Mouse (Mus musculus) lung, adult 2 months (tissue): ENCODE data around the gene Taf5. TPM values are rescaled to one million over a fixed set of nuclear protein-coding genes. Genes with fewer than 3 reads are reported as not detected.

Source experiments
- DNase-seq: peaks from one replicate; pipeline ENCODE4 v3.0.0; 2022
- H3K4me1 ChIP-seq: fragments of 200-500 bp; 2 replicates; pipeline ENCODE4 v1.6.1; 2011; ENCODE audit warnings: low read length; ENCODE audit not compliant: control insufficient read depth, insufficient read depth
- H3K4me3 ChIP-seq: fragments of 200-500 bp; replicated peaks from 2 replicates; pipeline ENCODE3; 2011; ENCODE audit warnings: low read depth, mild to moderate bottlenecking, control low read depth, low read length; ENCODE audit errors: extremely low read depth
- CTCF ChIP-seq: fragments of 200-500 bp; IDR thresholded peaks from 2 replicates; pipeline ENCODE4 v1.5.1; 2011; ENCODE audit warnings: mild to moderate bottlenecking, low read length, control low read depth; ENCODE audit not compliant: insufficient read depth
- POLR2A ChIP-seq: fragments of 200-500 bp; IDR thresholded peaks from 2 replicates; pipeline ENCODE4 v1.6.1; 2011; ENCODE audit warnings: low read depth, mild to moderate bottlenecking, control low read depth, low read length, borderline replicate concordance; ENCODE audit errors: extremely low read depth
- WGBS: fragments of 180-500 bp; shearing (Covaris S2); methylation state at CpG from one replicate; pipeline ENCODE4 v1.1.7; 2018; 5-methylcytosine and 5-hydroxymethylcytosine counted together
- polyA plus RNA-seq: library from polyadenylated mRNA; depleted of rRNA; stranded (reverse); fragments of >200 nt; gene quantifications from 2 replicates; pipeline ENCODE4 v1.2.3, GENCODE M21; 2012

Taf5 gene
- polyA plus RNA-seq, 1 experiment: 2.3 TPM

DNA sequence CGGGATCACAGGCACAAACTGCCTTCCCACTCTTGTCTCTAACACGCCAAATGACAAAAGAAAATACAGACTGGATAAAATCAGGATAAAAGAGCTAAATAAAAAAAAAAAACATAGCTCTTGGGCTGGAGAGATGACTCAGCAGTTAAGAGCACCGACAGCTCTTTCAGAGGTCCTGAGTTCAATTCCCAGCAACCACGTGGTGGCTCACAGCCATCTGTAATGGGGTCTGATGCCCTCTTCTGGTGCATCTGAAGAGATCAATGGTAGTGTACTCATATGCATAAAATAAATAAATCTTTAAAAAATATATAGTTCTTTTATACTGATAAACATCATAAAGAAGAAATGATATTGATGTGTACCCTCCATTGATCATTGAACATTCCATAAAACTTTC is 14.6 kb upstream of the Taf5 start:
- WGBS: 77% methylated on average over 4 of the region's 4 CpGs
- no peak for DNase-seq
- TF ChIP-seq CTCF (no peak), POLR2A (no peak)
- Histone ChIP-seq H3K4me3 (no peak overlapping the region), H3K4me1 (peaks cover 3% of the 10 kb centered on the region; the same call in 1 of the 2 replicates)

DNA sequence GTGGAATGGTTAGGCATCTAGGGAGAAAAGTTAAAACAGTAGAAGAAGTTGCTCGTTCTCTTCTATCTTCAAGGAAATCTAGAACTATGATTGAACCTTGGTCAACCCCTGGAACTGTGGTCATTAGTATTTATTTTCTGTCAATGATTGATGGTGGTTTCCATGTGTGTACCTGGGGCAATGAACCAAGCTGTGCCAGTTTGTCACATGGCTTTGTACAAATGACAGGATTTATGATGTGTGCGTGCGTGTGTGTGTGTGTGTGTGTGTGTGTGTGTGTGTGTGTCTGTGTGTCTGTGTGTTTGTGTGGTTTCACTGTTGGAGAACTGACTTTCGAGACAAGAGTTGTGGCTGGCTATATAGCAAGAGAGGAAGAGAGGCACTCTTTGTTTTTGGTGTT is 14.1 kb upstream of the Taf5 start:
- H3K4me3 ChIP-seq: no peak overlapping the region
- TF ChIP-seq CTCF: no peak
- TF ChIP-seq POLR2A: no peak
- H3K4me1 ChIP-seq: peaks cover 3% of the 10 kb centered on the region; the same call in 1 of the 2 replicates
- 76% methylated on average over 4 of the region's 4 CpGs for WGBS
- no peak for DNase-seq

DNA sequence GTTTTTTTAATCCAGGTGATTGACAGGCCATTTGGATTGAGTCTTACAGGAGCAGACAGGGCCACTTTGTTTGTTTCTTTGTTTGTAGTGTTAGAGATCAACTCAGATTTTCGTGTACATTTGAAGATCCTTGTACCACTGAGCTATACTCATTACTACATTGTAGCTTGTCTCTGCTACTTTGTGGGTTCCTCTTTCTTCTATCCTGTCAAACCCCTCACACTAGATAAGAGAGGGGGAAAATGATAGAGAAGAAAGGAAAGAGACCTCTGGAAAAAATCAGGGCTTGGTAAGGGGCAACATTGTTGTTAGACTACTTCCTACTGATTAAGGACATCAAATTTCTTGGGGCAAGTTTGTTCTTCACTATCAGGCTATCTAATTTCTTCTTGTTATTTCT is 9.9 kb upstream of the Taf5 start:
- whole genome bisulfite sequencing: 57% methylated on average over 1 of the region's 1 CpGs
- Histone ChIP-seq H3K4me3 (no peak overlapping the region), H3K4me1 (no peaks in the 10 kb centered on the region)
- no peak for TF ChIP-seq POLR2A
- no peak for TF ChIP-seq CTCF
- no peak for DNase-seq

GRCm38 (mm10) chr19:47065860-47066259 is 1.7 kb upstream of the Taf5 start:
- no peak overlapping the region for H3K4me3 ChIP-seq
- TF ChIP-seq CTCF (no peak), POLR2A (no peak)
- H3K4me1 ChIP-seq: no peaks in the 10 kb centered on the region
- 92% methylated on average over 3 of the region's 3 CpGs for WGBS
- DNase-seq: no peak

DNA sequence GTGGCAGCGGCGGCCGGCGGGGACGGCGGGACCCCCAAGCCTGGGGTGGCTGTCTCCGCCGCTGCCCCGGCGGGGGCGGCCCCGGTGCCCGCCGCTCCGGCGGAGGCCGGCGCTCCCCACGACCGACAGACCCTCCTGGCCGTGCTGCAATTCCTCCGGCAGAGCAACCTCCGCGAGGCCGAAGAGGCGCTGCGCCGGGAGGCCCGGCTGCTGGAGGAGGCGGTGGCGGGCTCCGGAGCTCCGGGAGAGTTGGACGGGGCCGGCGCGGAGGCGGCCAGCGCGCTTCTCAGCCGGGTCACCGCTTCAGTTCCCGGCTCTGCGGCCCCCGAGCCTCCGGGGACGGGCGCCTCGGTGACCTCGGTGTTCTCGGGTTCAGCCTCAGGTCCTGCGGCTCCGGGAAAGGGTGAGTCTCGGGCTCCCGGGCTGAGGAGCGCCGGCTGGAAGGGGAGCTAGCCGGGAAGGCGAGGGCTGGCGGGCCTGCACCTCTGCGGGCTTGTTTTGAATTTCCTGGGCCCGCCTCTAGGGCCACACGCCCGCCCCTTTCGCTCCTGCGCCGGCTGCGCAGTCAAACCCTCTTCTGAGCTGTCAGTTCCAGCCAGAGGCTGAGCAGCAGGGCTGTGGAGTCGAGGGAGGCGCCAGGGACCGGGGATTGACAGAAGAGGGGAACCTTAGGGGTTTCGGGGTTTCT is 522 bp downstream of the Taf5 start:
- under 1% methylated on average over 67 of the region's 72 CpGs for WGBS
- Histone ChIP-seq H3K4me3 (peak overlapping the region; percentile 70), H3K4me1 (no peaks in the 10 kb centered on the region)
- DNase-seq: peak; percentile 78
- peak; percentile 51; the same call in 1 of the 2 replicates for TF ChIP-seq POLR2A
- no peak for TF ChIP-seq CTCF

DNA sequence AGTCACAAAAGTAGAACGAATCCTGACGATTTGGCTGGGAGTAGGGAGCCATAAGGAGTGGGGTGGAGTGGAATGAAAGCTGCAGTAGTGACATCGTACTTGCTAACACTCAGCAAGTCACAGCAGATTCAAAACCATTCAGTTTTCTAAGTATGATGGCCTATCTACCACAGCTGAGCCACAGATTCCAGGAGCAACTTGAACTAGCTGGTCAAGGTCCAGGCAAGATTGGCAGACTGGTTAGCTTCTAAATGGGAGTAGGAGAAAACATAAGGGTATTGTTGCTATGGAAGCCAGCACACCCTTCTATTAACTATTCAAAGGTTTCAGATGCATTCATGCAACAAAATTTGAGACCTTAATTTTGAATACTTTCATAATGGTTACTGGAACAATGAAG is 20.7 kb downstream of the Taf5 start:
- no peak for DNase-seq
- TF ChIP-seq CTCF: no peak
- TF ChIP-seq POLR2A: no peak
- Histone ChIP-seq H3K4me3 (no peak overlapping the region), H3K4me1 (no peaks in the 10 kb centered on the region)
- 73% methylated on average over 3 of the region's 3 CpGs for WGBS

DNA sequence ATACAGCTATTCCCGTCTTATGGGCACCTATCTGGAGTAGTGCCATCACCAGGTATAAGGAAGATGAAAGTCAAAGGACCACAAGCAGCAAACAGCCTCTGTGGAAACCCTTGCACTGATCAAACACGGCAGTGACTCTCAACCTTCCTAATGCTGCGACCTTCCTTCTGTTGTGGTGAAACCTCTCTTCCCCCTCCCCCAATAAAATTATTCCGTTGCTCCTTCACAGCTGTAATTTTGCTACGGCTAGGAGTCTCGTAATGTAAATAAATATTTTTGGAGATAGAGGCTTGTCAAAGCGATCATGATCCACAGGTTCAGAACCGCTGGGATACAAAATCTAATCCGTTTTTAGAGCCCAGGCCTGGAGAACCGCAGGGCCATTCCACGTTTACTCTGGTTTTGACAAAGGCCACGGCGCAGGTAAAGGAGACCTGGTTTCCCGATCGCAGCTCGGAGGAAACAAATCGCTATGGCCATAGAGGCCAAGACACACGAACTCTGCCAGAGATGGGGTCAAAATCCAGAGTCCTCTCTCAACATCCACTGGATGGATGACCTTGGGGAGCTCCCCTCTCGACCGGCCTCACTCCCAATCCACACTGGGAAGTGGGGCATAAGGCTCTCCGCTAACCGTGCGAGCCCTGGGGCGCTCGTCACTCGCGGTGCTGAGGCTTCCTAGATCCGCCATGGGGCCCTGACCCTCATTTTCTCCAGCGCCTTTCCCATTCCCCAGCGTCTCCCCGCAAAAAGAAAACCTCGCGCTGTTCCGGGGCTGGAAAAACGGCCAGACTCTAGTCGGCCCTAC is 22.4 kb downstream of the Taf5 start:
- no peak for DNase-seq
- Histone ChIP-seq H3K4me1 (no peaks in the 10 kb centered on the region), H3K4me3 (peak overlapping the region; percentile 94)
- WGBS: 1% methylated on average over 36 of the region's 36 CpGs
- TF ChIP-seq POLR2A (no peak), CTCF (no peak)

GRCm38 (mm10) chr19:47090550-47091156 is 23.1 kb downstream of the Taf5 start, which contains the start of the genes Usmg5 and Pdcd11:
TSS of gene Usmg5 (minus strand) at chr19:47090647.
TSS of gene Pdcd11 (plus strand) at chr19:47090768.
- DNase-seq: peak; percentile 96
- H3K4me3 ChIP-seq: peak within 1 kb of the TSS; percentile 94
- no peaks in the 10 kb centered on the region for H3K4me1 ChIP-seq
- under 1% methylated on average over 56 of the region's 56 CpGs for WGBS
- peak; percentile 85; the same call in 1 of the 2 replicates for TF ChIP-seq POLR2A
- TF ChIP-seq CTCF: no peak

GRCm38 (mm10) chr19:47101080-47101479 is 33.5 kb downstream of the Taf5 start:
- TF ChIP-seq CTCF: no peak
- TF ChIP-seq POLR2A: no peak
- Histone ChIP-seq H3K4me1 (no peaks in the 10 kb centered on the region), H3K4me3 (no peak overlapping the region)
- no peak for DNase-seq
- WGBS: 94% methylated on average over 5 of the region's 5 CpGs
